Mouse (Mus musculus) Patski (cell line): ENCODE measurements around the gene Jag2. TPM values are rescaled to one million over a fixed set of nuclear protein-coding genes. Genes with fewer than 3 reads are reported as not detected.

Experiments used
- ATAC-seq: fragments of 100-300 bp; one replicate; pipeline ENCODE4 v1.8.0; 2021
- CTCF ChIA-PET: fragments of 350-600 bp; sonication (Branson Sonifier 250); formaldehyde crosslinking; loops from one replicate; lab custom pipeline; 2022; ENCODE audit warnings: inconsistent platforms; lab: Charles Lee
- POLR2A ChIA-PET: fragments of 350-600 bp; sonication (Branson Sonifier 250); formaldehyde crosslinking; loops from one replicate; lab custom pipeline; 2022; ENCODE audit warnings: antibody characterized with exemption, inconsistent platforms; lab: Charles Lee
- DNase-seq: peaks from one replicate; pipeline ENCODE4 v3.0.0-alpha.2; 2011; ENCODE audit warnings: low read depth, low spot score
- H3K27me3 ChIP-seq: fragments of 371-371 bp; one replicate; pipeline ENCODE4 v1.5.1; 2021
- CTCF ChIP-seq: fragments of 100-300 bp; IDR thresholded peaks from one replicate; pipeline ENCODE4 v1.5.1; 2021
- in situ Hi-C: fragments of 300-500 bp; cut with MboI; formaldehyde crosslinking; loops from 3 replicates; pipeline ENCODE4 v1.11.1; 2018; ENCODE audit warnings: low pct_unique_long_range_greater_than_20kb, mixed read lengths
- polyA plus RNA-seq: library from polyadenylated mRNA; unstranded; gene quantifications from one replicate; pipeline ENCODE4 v1.2.3, GENCODE M21; 2021

The Jag2 gene
- polyA plus RNA-seq, 1 experiment from 2014 or later = 8.0 TPM

DNA sequence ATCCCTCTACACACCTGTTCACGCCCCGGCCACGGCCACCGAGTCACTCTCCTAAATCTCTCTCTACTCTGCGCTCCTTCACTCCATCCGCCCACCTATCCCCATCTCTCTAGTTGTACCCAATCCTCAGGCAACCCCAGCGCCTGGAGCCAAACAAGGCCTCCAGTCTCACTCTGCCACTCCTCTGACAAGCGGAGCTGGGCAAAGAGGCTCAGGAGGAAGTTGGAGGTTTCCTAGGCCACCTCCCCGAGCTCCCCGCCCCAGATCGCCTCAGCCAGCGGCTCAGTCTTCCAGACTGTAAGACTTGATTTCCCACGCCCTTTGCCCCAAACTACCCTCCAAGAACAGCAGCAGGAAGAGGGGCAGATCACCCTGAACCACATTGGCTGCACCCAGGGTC lies 58.8 kb downstream of the Jag2 start:
- ChIA-PET CTCF (interaction anchor here (1.3 kb wide), 1 partner anchor 76 kb away, joined by 4 read pairs; no protein-coding TSS in a partner anchor), POLR2A (no interaction called here)
- in situ Hi-C loops = no loop called here
- no peak for TF ChIP-seq CTCF
- no peak for ATAC-seq
- no peak for DNase-seq
- no peaks in the 10 kb centered on the region for H3K27me3 ChIP-seq

DNA sequence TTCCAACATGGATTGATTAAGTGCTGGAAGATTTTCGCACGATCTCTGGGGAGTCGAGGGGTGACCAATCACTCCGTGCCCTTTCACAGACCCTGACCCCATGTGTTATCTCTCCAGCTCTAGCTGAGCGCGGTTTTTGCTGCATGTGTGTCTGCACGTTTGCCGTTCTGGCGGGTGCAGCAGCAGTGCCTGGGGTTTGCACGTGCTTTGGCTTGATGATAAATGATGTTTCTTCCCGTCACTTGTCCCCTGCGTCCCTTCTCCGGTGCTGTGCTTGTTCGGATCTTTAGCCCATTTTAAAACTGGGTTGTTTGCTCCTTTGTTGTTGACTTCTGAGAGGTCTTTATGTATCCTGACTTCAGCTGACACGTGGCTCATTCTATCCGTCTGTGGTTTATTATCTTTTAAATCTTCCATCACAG lies 59.8 kb downstream of the Jag2 start:
- no peak for TF ChIP-seq CTCF
- no peaks in the 10 kb centered on the region for H3K27me3 ChIP-seq
- CTCF ChIA-PET = no interaction called here
- POLR2A ChIA-PET = no interaction called here
- no peak for DNase-seq
- ATAC-seq = no peak
- in situ Hi-C loops = no loop called here

DNA sequence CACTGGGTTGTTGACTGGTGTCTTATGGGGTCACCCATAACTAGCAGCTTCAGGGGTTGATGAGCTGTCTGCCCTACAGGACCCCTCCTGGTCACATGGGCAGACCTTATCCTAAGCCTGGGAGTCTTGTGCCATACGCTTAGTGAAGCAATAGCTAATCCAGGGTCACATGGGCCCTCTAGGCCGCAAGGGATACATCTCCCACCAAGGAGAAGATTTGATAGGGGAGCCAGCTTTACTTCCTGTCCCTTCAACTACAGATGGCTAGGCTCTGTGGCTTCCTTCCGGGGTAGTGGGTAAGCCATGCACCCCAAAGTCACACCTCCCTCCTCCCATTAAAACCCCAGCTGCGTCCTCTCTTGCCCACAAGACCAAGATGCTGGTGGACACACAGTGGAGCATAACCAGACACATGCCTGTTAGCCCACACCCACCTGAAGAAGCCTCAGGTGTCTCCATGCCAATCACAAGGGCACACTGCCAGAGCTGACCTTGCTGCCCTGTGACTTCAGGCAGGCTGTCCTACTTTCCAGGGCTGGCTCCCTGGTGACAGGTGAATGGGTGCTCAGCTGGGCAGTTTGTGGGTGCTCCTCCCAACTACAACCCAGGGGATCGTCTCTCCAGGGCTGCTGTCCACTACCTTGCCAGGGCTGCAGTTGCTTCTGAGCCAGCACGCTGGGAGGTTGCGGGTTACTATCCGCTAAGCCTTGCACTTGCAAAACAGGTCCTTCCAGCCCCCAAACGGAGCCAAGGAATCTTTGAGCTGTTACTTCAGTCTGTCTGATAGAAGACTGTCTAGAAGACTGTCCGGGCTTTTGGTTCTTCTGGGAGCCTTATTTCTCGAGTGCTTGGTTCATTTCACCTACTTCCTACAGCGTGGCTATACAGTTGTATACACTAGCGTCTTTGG lies 61.1 kb downstream of the Jag2 start, which contains the start of gene Gpr132:
TSS of gene Gpr132 (minus strand) at position 51 of the 910 bp plus-strand sequence.
- no peak for TF ChIP-seq CTCF
- POLR2A ChIA-PET = interaction anchor here (0.8 kb wide), 1 partner anchor 19 kb away, joined by 3 read pairs; no protein-coding TSS in a partner anchor
- ATAC-seq (no peak), DNase-seq (no peak)
- H3K27me3 ChIP-seq = no peaks in the 10 kb centered on the region
- in situ Hi-C loops = no loop called here
- CTCF ChIA-PET = no interaction called here

DNA sequence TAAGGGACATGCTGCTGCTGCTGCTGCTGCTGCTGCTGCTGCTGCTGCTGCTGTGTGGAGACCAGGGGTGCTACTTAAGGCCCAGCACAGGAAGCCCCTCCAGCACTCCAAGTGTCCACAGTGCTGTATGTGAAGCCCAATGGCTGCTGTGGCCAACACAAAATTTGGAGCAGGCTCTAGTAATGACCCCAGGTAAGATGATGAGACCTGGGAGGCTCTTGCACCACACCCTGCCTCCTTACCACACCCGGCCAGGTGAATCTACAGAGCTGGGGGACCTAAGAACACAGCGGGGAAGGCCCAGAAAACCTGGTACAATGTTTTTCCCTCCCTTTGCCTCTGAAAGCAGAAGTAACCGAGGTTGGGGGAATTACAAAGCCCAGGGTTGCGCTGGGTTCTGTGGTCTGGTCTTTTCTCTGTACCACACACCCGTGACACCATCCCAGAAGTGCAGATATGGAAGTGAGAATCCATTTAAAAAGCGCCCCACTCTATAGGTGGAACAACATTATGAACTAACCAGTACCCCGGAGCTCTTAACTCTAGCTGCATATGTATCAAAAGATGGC lies 62.4 kb downstream of the Jag2 start:
- in situ Hi-C loops = no loop called here
- ChIA-PET CTCF (no interaction called here), POLR2A (no interaction called here)
- ATAC-seq (no peak), DNase-seq (no peak)
- no peaks in the 10 kb centered on the region for H3K27me3 ChIP-seq
- TF ChIP-seq CTCF = no peak

DNA sequence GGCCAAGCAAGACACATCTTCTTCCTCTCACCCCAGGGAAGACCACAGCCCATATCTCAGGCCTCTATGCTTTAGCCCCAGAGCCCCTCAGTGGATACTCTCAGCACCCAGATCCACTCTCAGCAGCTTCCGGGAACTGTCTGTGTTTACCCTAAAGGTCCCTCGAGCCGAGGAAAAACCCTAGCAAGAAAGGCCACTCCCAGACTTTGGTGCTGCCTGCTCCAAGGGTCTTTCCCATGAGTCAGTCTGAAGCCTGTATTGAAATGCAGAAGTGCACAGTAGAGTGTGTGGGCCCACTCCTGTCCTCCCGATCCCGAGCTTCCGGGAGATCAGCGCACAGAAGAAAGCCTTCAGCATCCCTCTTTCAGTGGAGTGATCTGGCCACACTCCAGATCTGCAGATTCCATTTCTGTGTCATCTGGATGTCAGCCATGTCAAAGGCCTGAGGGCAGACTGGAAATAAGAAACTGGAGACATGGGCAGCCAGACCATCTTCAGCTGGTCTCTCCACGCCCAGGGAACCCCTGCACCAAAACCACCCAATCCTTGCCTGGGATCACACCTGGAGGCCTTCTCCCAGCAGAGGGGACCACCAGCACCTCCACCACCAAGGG lies 63.0 kb downstream of the Jag2 start:
- H3K27me3 ChIP-seq = no peaks in the 10 kb centered on the region
- ChIA-PET CTCF (interaction anchor here (2.2 kb wide), 1 partner anchor 23 kb away, joined by 9 read pairs; no protein-coding TSS in a partner anchor), POLR2A (no interaction called here)
- in situ Hi-C loops = no loop called here
- ATAC-seq (peak; percentile 56), DNase-seq (peak; percentile 47)
- TF ChIP-seq CTCF = no peak

DNA sequence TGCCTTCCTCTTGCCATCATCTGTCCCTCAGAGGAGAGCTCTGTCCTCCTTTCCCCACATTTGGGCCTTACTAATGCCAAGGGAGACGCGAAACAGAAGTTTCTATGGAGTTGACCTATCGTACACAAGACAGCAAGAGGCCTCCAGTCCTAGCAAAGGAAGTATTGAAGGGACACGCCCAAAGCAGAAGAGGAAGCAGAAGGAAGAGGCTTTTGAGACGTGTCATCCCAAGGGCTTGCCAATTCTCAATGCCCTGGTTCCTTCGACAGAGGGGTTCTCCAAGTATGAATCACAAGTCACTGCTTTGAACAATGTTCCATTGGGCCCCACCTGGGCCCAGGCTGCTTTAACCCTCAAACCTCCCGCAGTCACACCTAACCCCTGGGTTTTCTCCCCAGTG lies 64.8 kb downstream of the Jag2 start:
- TF ChIP-seq CTCF = no peak
- ChIA-PET POLR2A (interaction anchor here (0.5 kb wide), 1 partner anchor 105 kb away, joined by 3 read pairs; no protein-coding TSS in a partner anchor), CTCF (interaction anchor here (1.0 to 2.2 kb wide), 2 partner anchors 12 to 21 kb away, joined by 3 to 9 read pairs; no protein-coding TSS in a partner anchor)
- DNase-seq = no peak
- in situ Hi-C loops = no loop called here
- ATAC-seq = no peak
- no peaks in the 10 kb centered on the region for H3K27me3 ChIP-seq

DNA sequence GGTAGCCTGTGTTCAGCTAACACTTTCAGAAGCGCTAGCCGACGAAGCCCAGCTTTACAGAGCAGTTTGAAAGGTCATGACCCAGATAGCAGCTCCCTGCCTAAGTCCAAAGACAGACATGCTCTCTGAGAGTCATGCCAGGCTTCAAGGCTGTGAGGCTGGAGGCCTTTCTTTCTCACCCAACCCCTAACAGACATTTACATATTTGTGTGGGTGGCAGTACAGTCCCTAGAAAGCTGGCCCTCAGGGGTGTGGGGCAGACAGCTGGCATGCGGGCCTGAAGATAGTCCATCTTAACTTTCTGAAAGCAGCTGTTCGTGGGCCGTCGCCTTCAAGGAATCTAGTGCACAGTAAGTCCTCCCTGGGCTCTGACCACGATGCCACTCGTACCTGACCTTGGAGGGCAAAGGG lies 67.7 kb downstream of the Jag2 start:
- TF ChIP-seq CTCF = no peak
- peak; percentile 24 for ATAC-seq
- H3K27me3 ChIP-seq = no peaks in the 10 kb centered on the region
- in situ Hi-C loops = no loop called here
- POLR2A ChIA-PET = no interaction called here
- DNase-seq = no peak
- CTCF ChIA-PET = no interaction called here

DNA sequence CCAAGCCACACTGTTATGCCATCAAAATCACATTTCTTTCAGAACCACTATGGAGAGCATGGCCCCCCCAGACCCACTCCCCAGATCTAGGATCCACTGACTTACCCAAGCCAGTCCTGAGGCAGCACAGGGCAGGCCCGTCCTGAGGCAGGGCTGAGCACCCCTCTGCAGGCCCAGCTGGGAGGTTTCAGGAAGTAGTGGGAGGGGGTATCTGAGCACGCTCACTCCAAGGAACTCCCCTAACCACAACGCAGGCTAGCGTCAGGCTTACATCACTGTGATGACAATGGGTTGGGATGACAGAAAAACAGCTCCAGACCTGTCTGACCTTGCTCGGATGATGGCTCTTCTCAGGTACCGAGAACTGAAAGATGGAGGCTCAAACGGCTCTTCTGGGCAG lies 68.8 kb downstream of the Jag2 start:
- TF ChIP-seq CTCF = no peak
- CTCF ChIA-PET = no interaction called here
- no peaks in the 10 kb centered on the region for H3K27me3 ChIP-seq
- ATAC-seq (no peak), DNase-seq (no peak)
- in situ Hi-C loops = no loop called here
- POLR2A ChIA-PET = no interaction called here

DNA sequence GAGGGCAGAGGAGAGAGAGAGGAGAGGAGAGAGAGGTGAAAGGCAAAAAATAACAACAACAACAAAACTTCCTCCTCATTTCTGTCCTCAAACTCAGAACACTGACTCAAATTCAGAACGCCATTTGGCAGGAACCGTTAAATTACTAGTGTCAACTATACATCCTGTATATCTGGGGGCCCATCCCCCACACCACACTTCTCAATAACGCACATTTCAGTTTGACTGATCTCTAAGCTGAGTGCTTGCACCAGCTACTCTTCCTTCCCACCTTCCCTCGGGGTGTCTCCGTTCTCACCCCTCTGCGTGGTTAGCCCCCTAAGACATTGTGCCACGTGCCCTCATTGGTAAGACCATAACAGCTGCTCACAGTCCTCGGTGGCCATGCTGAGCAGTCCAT lies 69.6 kb downstream of the Jag2 start:
- no peak for ATAC-seq
- POLR2A ChIA-PET = no interaction called here
- no peak for DNase-seq
- in situ Hi-C loops = no loop called here
- TF ChIP-seq CTCF = no peak
- CTCF ChIA-PET = no interaction called here
- no peaks in the 10 kb centered on the region for H3K27me3 ChIP-seq

DNA sequence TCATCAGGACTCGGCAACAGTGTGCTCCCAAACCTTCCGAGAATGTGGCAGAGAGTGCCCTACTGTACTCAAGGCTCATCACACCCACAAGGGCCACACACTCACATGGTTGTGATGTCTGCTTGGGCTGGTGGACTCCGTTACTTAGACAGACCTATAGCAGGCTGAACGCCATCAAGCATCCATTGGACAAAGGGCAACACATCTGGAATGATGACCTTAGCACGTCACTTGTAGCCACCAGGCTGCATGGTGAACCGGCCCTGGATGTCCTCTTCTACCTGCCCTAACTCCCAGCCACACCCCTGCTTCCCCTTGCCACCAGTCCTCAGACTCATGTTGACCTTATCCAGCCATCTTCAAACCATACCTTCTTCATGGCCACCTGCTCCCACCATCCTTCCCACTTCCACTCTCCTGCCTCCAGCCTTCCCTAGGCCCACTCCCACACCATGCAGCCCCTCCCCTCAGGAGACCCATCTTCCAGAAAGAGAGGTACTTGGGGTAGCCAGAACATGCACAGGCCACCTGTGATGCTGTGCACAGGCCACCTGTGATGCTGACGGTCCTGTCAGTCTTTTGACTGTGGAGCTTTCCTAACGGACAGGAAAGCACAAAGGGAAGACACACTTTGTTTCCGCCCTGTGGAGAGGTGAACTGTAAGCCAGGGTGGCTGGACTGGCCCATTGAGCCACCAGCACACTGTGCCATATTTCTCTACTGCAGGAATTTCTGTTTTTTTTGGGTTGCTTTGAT lies 70.8 kb downstream of the Jag2 start:
- TF ChIP-seq CTCF = no peak
- ATAC-seq (no peak), DNase-seq (no peak)
- in situ Hi-C loops = no loop called here
- CTCF ChIA-PET = no interaction called here
- H3K27me3 ChIP-seq = no peaks in the 10 kb centered on the region
- POLR2A ChIA-PET = no interaction called here

Other genes starting within 250 kb of the Jag2 start
- gene Cep170b, start 209.3 kb downstream of the Jag2 start, polyA plus RNA-seq = 92.1 TPM
- 0.15 TPM for gene Pld4, start 169.1 kb downstream of the Jag2 start, polyA plus RNA-seq
- 44.1 TPM for gene Ahnak2, start 127.1 kb downstream of the Jag2 start, polyA plus RNA-seq
- gene Clba1, start 120.8 kb downstream of the Jag2 start, polyA plus RNA-seq = 46.3 TPM
- gene Cdca4, start 100.4 kb downstream of the Jag2 start, polyA plus RNA-seq = 23.5 TPM
- gene Gpr132, start 61.5 kb downstream of the Jag2 start, polyA plus RNA-seq = not detected
- 55.9 TPM for gene Nudt14, start 12.3 kb upstream of the Jag2 start, polyA plus RNA-seq
- 13.5 TPM for gene Btbd6, start 46.7 kb upstream of the Jag2 start, polyA plus RNA-seq
- gene Brf1, start 70.9 kb upstream of the Jag2 start, polyA plus RNA-seq = 38.9 TPM
- 70.8 TPM for gene Pacs2, start 84.7 kb upstream of the Jag2 start, polyA plus RNA-seq
- gene Tex22, start 144.7 kb upstream of the Jag2 start, polyA plus RNA-seq = not detected
- 95.8 TPM for gene Mta1, start 168.5 kb upstream of the Jag2 start, polyA plus RNA-seq
- 101 TPM for gene Crip2, start 210.5 kb upstream of the Jag2 start, polyA plus RNA-seq
- 0.17 TPM for gene Crip1, start 216.5 kb upstream of the Jag2 start, polyA plus RNA-seq
- 9.7 TPM for gene Tedc1, start 226.6 kb upstream of the Jag2 start, polyA plus RNA-seq